Mouse (Mus musculus): Measurements from ENCODE around the gene Rrp1.

DNA sequence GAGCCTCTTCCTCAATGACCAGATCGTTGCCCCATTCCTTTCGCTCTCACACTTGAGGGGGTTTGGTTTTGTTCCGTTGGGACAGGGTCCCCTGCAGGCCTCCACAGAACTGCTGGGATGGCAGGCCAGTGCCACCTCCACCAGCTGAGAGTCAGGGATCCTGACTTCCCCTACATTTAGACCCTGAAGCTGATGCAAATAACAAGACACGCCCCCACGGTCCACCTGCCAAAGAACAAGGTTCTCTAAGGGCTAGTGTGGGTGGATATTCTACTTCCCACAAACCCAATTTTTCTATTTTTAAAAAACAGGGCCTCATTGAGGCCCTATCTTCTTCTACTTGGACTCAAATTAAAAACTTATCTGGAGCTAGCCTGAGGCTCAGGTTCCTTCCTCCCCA lies 55.1 kb downstream of the Rrp1 start:
- no peak for TF ChIP-seq CTCF (IDR thresholded peaks at IDR 0.05; ENCODE audit: low read depth)
- no peak for TF ChIP-seq EP300 (IDR thresholded peaks at IDR 0.05; ENCODE audit: low read depth)
